Mouse (Mus musculus): ENCODE results near the gene Fam168a.

GRCm38 (mm10) chr7:100884460-100884859 is 178.0 kb downstream of the Fam168a start:
- TF ChIP-seq CTCF (IDR thresholded peaks at IDR 0.05; ENCODE audit: extremely low read depth, insufficient read depth, low read length) (no peak), POLR2A (IDR thresholded peaks at IDR 0.05; ENCODE audit: extremely low read depth, insufficient read depth, low read length) (no peak)

All from cortical plate, adult 2 months (tissue).